Mouse (Mus musculus) kidney, postnatal 4 days (tissue): ENCODE measurements around the gene AI413582.

Experiments used
- DNase-seq, 2 experiments: peaks; one replicate each; pipeline ENCODE4 v3.0.0; 2021; ENCODE audit warnings: mixed read lengths in 2 of 2

The AI413582 gene

GRCm38 (mm10) chr17:27565163-27565941, at the start of gene AI413582:
Gene AI413582 (minus strand): TSS chr17:27565756.
- DNase-seq, result peak; percentile 97

GRCm38 (mm10) chr17:27613016-27613415, 47.5 kb upstream of the AI413582 start:
- DNase-seq, result no peak

- no peak for DNase-seq
Measured at GRCm38 (mm10) chr17:27611994-27612393, 46.4 kb upstream of the AI413582 start.

GRCm38 (mm10) chr17:27611519-27611884, 45.9 kb upstream of the AI413582 start:
- no peak for DNase-seq

- no peak for DNase-seq
Measured at GRCm38 (mm10) chr17:27610679-27611518, 45.3 kb upstream of the AI413582 start.

GRCm38 (mm10) chr17:27609576-27609975, 44.0 kb upstream of the AI413582 start:
- DNase-seq, result no peak

GRCm38 (mm10) chr17:27603522-27604234, 38.1 kb upstream of the AI413582 start:
- DNase-seq, result no peak

- DNase-seq, result no peak
Measured at GRCm38 (mm10) chr17:27603036-27603435, 37.5 kb upstream of the AI413582 start.

GRCm38 (mm10) chr17:27600869-27601268, 35.3 kb upstream of the AI413582 start:
- no peak for DNase-seq

- DNase-seq, result no peak
Measured at GRCm38 (mm10) chr17:27600286-27600685, 34.7 kb upstream of the AI413582 start.

- DNase-seq, result no peak
Measured at GRCm38 (mm10) chr17:27596376-27597190, 31.0 kb upstream of the AI413582 start.

- no peak for DNase-seq
Measured at GRCm38 (mm10) chr17:27595659-27596375, 30.3 kb upstream of the AI413582 start.

- no peak for DNase-seq
Measured at GRCm38 (mm10) chr17:27592565-27592910, 27.0 kb upstream of the AI413582 start.

GRCm38 (mm10) chr17:27591826-27592564, 26.4 kb upstream of the AI413582 start:
- no peak for DNase-seq

GRCm38 (mm10) chr17:27588231-27588630, 22.7 kb upstream of the AI413582 start:
- no peak for DNase-seq

GRCm38 (mm10) chr17:27587252-27587651, 21.7 kb upstream of the AI413582 start:
- DNase-seq, result peak in 1 of 2 experiments; percentile 39

- no peak for DNase-seq
Measured at GRCm38 (mm10) chr17:27586661-27587060, 21.1 kb upstream of the AI413582 start.

- no peak for DNase-seq
Measured at GRCm38 (mm10) chr17:27583185-27583894, 17.8 kb upstream of the AI413582 start.

GRCm38 (mm10) chr17:27580392-27581068, 15.0 kb upstream of the AI413582 start:
- no peak for DNase-seq

- no peak for DNase-seq
Measured at GRCm38 (mm10) chr17:27579816-27580215, 14.3 kb upstream of the AI413582 start.
